Mouse (Mus musculus): ENCODE results near the gene Fam83c.

The Fam83c gene

GRCm38 (mm10) chr2:155820779-155821178 is 13.9 kb downstream of the Fam83c start:
- TF ChIP-seq POU5F1 (IDR thresholded peaks at IDR 0.05; ENCODE audit: borderline replicate concordance, low read length) (no peak), CTCF (conservative IDR thresholded peaks at IDR 0.05; ENCODE audit: low read length) (no peak), NANOG (IDR thresholded peaks at IDR 0.05; ENCODE audit: borderline replicate concordance, low read length) (no peak)
- Histone ChIP-seq H3K27me3 (ENCODE audit: insufficient read depth, low read length) (no peaks in the 10 kb centered on the region), H3K4me3 (replicated peaks; ENCODE audit: low read length) (no peak overlapping the region), H3K36me3 (ENCODE audit: insufficient read depth, low read length) (peaks cover 62% of the 10 kb centered on the region), H3K4me1 (replicated peaks; ENCODE audit: low read depth, low read length) (peaks cover 71% of the 10 kb centered on the region), H3K9me3 (ENCODE audit: low read length) (no peaks in the 10 kb centered on the region)

- Histone ChIP-seq H3K4me1 (replicated peaks; ENCODE audit: low read depth, low read length) (peaks cover 63% of the 10 kb centered on the region), H3K4me3 (replicated peaks; ENCODE audit: low read length) (peak overlapping the region; percentile 90; the same call in 1 of the 2 replicates), H3K36me3 (ENCODE audit: insufficient read depth, low read length) (peaks cover 57% of the 10 kb centered on the region), H3K27me3 (ENCODE audit: insufficient read depth, low read length) (no peaks in the 10 kb centered on the region), H3K9me3 (ENCODE audit: low read length) (no peaks in the 10 kb centered on the region)
- TF ChIP-seq POU5F1 (IDR thresholded peaks at IDR 0.05; ENCODE audit: borderline replicate concordance, low read length) (no peak), NANOG (IDR thresholded peaks at IDR 0.05; ENCODE audit: borderline replicate concordance, low read length) (no peak), CTCF (conservative IDR thresholded peaks at IDR 0.05; ENCODE audit: low read length) (no peak)
Measured at GRCm38 (mm10) chr2:155819449-155820251, 15.0 kb downstream of the Fam83c start.

- Histone ChIP-seq H3K4me3 (replicated peaks; ENCODE audit: low read length) (peak within 1 kb of the TSS; percentile 90), H3K9me3 (ENCODE audit: low read length) (no peaks in the 10 kb centered on the region), H3K36me3 (ENCODE audit: insufficient read depth, low read length) (peaks cover 56% of the 10 kb centered on the region), H3K4me1 (replicated peaks; ENCODE audit: low read depth, low read length) (peaks cover 62% of the 10 kb centered on the region), H3K27me3 (ENCODE audit: insufficient read depth, low read length) (no peaks in the 10 kb centered on the region)
- TF ChIP-seq POU5F1 (IDR thresholded peaks at IDR 0.05; ENCODE audit: borderline replicate concordance, low read length) = no peak
- no peak for TF ChIP-seq NANOG (IDR thresholded peaks at IDR 0.05; ENCODE audit: borderline replicate concordance, low read length)
- no peak for TF ChIP-seq CTCF (conservative IDR thresholded peaks at IDR 0.05; ENCODE audit: low read length)
Measured at GRCm38 (mm10) chr2:155819392-155819448, 15.4 kb downstream of the Fam83c start, which contains the start of gene BC029722. Gene BC029722 (minus strand): TSS chr2:155819426.

- H3K27me3 ChIP-seq (ENCODE audit: insufficient read depth, low read length) = no peaks in the 10 kb centered on the region
- H3K4me3 ChIP-seq (replicated peaks; ENCODE audit: low read length) = peak overlapping the region; percentile 90
- peaks cover 62% of the 10 kb centered on the region for H3K4me1 ChIP-seq (replicated peaks; ENCODE audit: low read depth, low read length)
- peaks cover 52% of the 10 kb centered on the region for H3K36me3 ChIP-seq (ENCODE audit: insufficient read depth, low read length)
- no peaks in the 10 kb centered on the region for H3K9me3 ChIP-seq (ENCODE audit: low read length)
- no peak for TF ChIP-seq NANOG (IDR thresholded peaks at IDR 0.05; ENCODE audit: borderline replicate concordance, low read length)
- TF ChIP-seq POU5F1 (IDR thresholded peaks at IDR 0.05; ENCODE audit: borderline replicate concordance, low read length) = no peak
- TF ChIP-seq CTCF (conservative IDR thresholded peaks at IDR 0.05; ENCODE audit: low read length) = no peak
Measured at GRCm38 (mm10) chr2:155818596-155819391, 15.9 kb downstream of the Fam83c start.

- TF ChIP-seq POU5F1 (IDR thresholded peaks at IDR 0.05; ENCODE audit: borderline replicate concordance, low read length) (no peak), CTCF (conservative IDR thresholded peaks at IDR 0.05; ENCODE audit: low read length) (no peak), NANOG (IDR thresholded peaks at IDR 0.05; ENCODE audit: borderline replicate concordance, low read length) (no peak)
- peaks cover 56% of the 10 kb centered on the region for H3K4me1 ChIP-seq (replicated peaks; ENCODE audit: low read depth, low read length)
- no peaks in the 10 kb centered on the region for H3K9me3 ChIP-seq (ENCODE audit: low read length)
Measured at GRCm38 (mm10) chr2:155817301-155818245, 17.1 kb downstream of the Fam83c start.

GRCm38 (mm10) chr2:155816179-155816578 is 18.5 kb downstream of the Fam83c start:
- peaks cover 56% of the 10 kb centered on the region for H3K4me1 ChIP-seq (replicated peaks; ENCODE audit: low read depth, low read length)
- TF ChIP-seq NANOG (IDR thresholded peaks at IDR 0.05; ENCODE audit: borderline replicate concordance, low read length) = no peak
- TF ChIP-seq CTCF (conservative IDR thresholded peaks at IDR 0.05; ENCODE audit: low read length) = no peak
- H3K4me3 ChIP-seq (replicated peaks; ENCODE audit: low read length) = no peak overlapping the region
- no peaks in the 10 kb centered on the region for H3K27me3 ChIP-seq (ENCODE audit: insufficient read depth, low read length)
- peaks cover 26% of the 10 kb centered on the region for H3K36me3 ChIP-seq (ENCODE audit: insufficient read depth, low read length)
- no peaks in the 10 kb centered on the region for H3K9me3 ChIP-seq (ENCODE audit: low read length)

More at GRCm38 (mm10) chr2:155817301-155818245, 17.1 kb downstream of the Fam83c start:
- Histone ChIP-seq H3K4me3 (replicated peaks; ENCODE audit: low read length) (peak overlapping the region; percentile 90), H3K27me3 (ENCODE audit: insufficient read depth, low read length) (no peaks in the 10 kb centered on the region), H3K36me3 (ENCODE audit: insufficient read depth, low read length) (peaks cover 40% of the 10 kb centered on the region)

- TF ChIP-seq CTCF (conservative IDR thresholded peaks at IDR 0.05; ENCODE audit: low read length) = no peak
- no peak for TF ChIP-seq NANOG (IDR thresholded peaks at IDR 0.05; ENCODE audit: borderline replicate concordance, low read length)
- TF ChIP-seq POU5F1 (IDR thresholded peaks at IDR 0.05; ENCODE audit: borderline replicate concordance, low read length) = no peak
- no peaks in the 10 kb centered on the region for H3K9me3 ChIP-seq (ENCODE audit: low read length)
- H3K36me3 ChIP-seq (ENCODE audit: insufficient read depth, low read length) = peaks cover 13% of the 10 kb centered on the region
- H3K4me1 ChIP-seq (replicated peaks; ENCODE audit: low read depth, low read length) = peaks cover 54% of the 10 kb centered on the region
- H3K27me3 ChIP-seq (ENCODE audit: insufficient read depth, low read length) = peaks cover 10% of the 10 kb centered on the region; the same call in 1 of the 2 replicates
- H3K4me3 ChIP-seq (replicated peaks; ENCODE audit: low read length) = no peak overlapping the region
Measured at GRCm38 (mm10) chr2:155814829-155815228, 19.8 kb downstream of the Fam83c start.

- Histone ChIP-seq H3K27me3 (ENCODE audit: insufficient read depth, low read length) (peaks cover 22% of the 10 kb centered on the region; the same call in 1 of the 2 replicates), H3K4me1 (replicated peaks; ENCODE audit: low read depth, low read length) (peaks cover 41% of the 10 kb centered on the region), H3K36me3 (ENCODE audit: insufficient read depth, low read length) (peaks cover 7% of the 10 kb centered on the region), H3K4me3 (replicated peaks; ENCODE audit: low read length) (peak overlapping the region; percentile 57), H3K9me3 (ENCODE audit: low read length) (no peaks in the 10 kb centered on the region)
- TF ChIP-seq NANOG (IDR thresholded peaks at IDR 0.05; ENCODE audit: borderline replicate concordance, low read length) (no peak), POU5F1 (IDR thresholded peaks at IDR 0.05; ENCODE audit: borderline replicate concordance, low read length) (no peak), CTCF (conservative IDR thresholded peaks at IDR 0.05; ENCODE audit: low read length) (no peak)
Measured at GRCm38 (mm10) chr2:155812637-155813036, 22.0 kb downstream of the Fam83c start.

Measured in E14TG2a.4 (cell line).